Mouse (Mus musculus) small intestine, adult 2 months (tissue): ENCODE results near the gene Prkag2. TPM values are rescaled to one million over a fixed set of nuclear protein-coding genes. Genes with fewer than 3 reads are reported as not detected.

ENCODE experiments used
- H3K27ac ChIP-seq: fragments of 200-500 bp; 2 replicates; pipeline ENCODE4 v1.5.1; 2012; ENCODE audit warnings: low read depth, low read length, control low read depth, inconsistent platforms; ENCODE audit not compliant: insufficient read depth
- H3K27me3 ChIP-seq: fragments of 200-500 bp; 2 replicates; pipeline ENCODE4 v1.6.1; 2012; ENCODE audit warnings: mild to moderate bottlenecking, moderate library complexity, low read length, inconsistent platforms; ENCODE audit not compliant: control insufficient read depth, insufficient read depth
- H3K36me3 ChIP-seq: fragments of 200-500 bp; 2 replicates; pipeline ENCODE4 v1.6.1; 2012; ENCODE audit warnings: mild to moderate bottlenecking, low read length, control low read depth, inconsistent platforms; ENCODE audit not compliant: control insufficient read depth, insufficient read depth
- H3K4me1 ChIP-seq: fragments of 200-500 bp; 2 replicates; pipeline ENCODE4 v1.6.1; 2012; ENCODE audit warnings: low read length, inconsistent platforms, mixed read lengths; ENCODE audit not compliant: control insufficient read depth, insufficient read depth, insufficient read length
- H3K4me3 ChIP-seq: fragments of 200-500 bp; 2 replicates; pipeline ENCODE4 v1.5.1; 2012; ENCODE audit warnings: low read depth, mild to moderate bottlenecking, control low read depth, inconsistent platforms, low read length, moderate library complexity
- CTCF ChIP-seq: fragments of 200-500 bp; IDR thresholded peaks from 2 replicates; pipeline ENCODE4 v1.5.1; 2012; ENCODE audit warnings: low read depth, mild to moderate bottlenecking, control low read depth, inconsistent platforms, low read length, moderate library complexity, mixed read lengths; ENCODE audit not compliant: insufficient replicate concordance, insufficient read length; ENCODE audit errors: extremely low read depth
- POLR2A ChIP-seq: fragments of 200-500 bp; IDR thresholded peaks from 2 replicates; pipeline ENCODE4 v1.6.1; 2012; ENCODE audit warnings: low read depth, mild to moderate bottlenecking, control low read depth, inconsistent platforms, low read length, moderate library complexity
- whole genome bisulfite sequencing: fragments of 180-500 bp; shearing (Covaris S2); methylation state at CpG from one replicate; pipeline ENCODE4 v1.1.7; 2018; 5-methylcytosine and 5-hydroxymethylcytosine counted together
- polyA plus RNA-seq: library from polyadenylated mRNA; depleted of rRNA; stranded (reverse); fragments of >200 nt; gene quantifications from 2 replicates; pipeline ENCODE4 v1.2.3, GENCODE M21; 2012

Prkag2 gene
- polyA plus RNA-seq, 1 experiment = 13.8 TPM

- Histone ChIP-seq H3K4me3 (no peak overlapping the region), H3K27ac (no peak overlapping the region), H3K27me3 (no peaks in the 10 kb centered on the region), H3K4me1 (no peaks in the 10 kb centered on the region), H3K36me3 (peaks cover 25% of the 10 kb centered on the region)
- TF ChIP-seq POLR2A (no peak), CTCF (no peak)
- 90% methylated on average over 9 of the region's 9 CpGs for WGBS
These were observed 223.8 kb downstream of the Prkag2 start for GRCm38 (mm10) chr5:24876653-24877052.

DNA sequence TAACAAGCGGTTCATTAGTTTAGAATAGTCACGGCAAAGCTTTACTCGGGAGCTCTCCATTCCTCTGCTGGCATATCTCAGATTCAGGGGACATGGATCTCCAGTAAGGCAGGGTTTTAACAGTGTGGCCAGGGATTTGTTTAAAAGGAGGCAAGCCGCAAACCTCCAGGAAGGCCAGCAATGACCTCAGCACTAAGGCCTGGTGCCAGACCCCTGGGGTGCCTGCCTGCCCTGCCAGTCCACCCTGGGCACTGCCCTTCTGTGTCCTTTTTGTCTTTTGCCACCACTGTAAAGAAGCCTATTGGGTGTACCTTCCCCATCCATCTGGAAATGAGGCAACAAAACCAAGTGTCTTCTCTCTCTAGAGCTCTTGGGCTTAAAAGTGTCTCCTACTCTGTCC, 226.3 kb downstream of the Prkag2 start:
- no peak for TF ChIP-seq CTCF
- no peak for TF ChIP-seq POLR2A
- no peaks in the 10 kb centered on the region for H3K4me1 ChIP-seq
- no peak overlapping the region for H3K27ac ChIP-seq
- H3K36me3 ChIP-seq = peaks cover 17% of the 10 kb centered on the region
- WGBS = 87% methylated on average over 4 of the region's 4 CpGs
- H3K27me3 ChIP-seq = no peaks in the 10 kb centered on the region
- no peak overlapping the region for H3K4me3 ChIP-seq

GRCm38 (mm10) chr5:24873221-24873620, 227.2 kb downstream of the Prkag2 start:
- no peaks in the 10 kb centered on the region for H3K27me3 ChIP-seq
- H3K4me3 ChIP-seq = no peak overlapping the region
- no peak for TF ChIP-seq POLR2A
- no peak for TF ChIP-seq CTCF
- H3K4me1 ChIP-seq = no peaks in the 10 kb centered on the region
- WGBS = 82% methylated on average over 6 of the region's 6 CpGs
- peaks cover 22% of the 10 kb centered on the region for H3K36me3 ChIP-seq
- no peak overlapping the region for H3K27ac ChIP-seq

- whole genome bisulfite sequencing = 86% methylated on average over 12 of the region's 12 CpGs
These were observed 229.2 kb downstream of the Prkag2 start for GRCm38 (mm10) chr5:24871276-24871675.

GRCm38 (mm10) chr5:24869796-24870289, 230.6 kb downstream of the Prkag2 start:
- Histone ChIP-seq H3K27me3 (no peaks in the 10 kb centered on the region), H3K4me3 (no peak overlapping the region), H3K36me3 (peaks cover 32% of the 10 kb centered on the region), H3K27ac (no peak overlapping the region), H3K4me1 (no peaks in the 10 kb centered on the region)
- WGBS = 79% methylated on average over 11 of the region's 11 CpGs
- TF ChIP-seq POLR2A (no peak), CTCF (no peak)

More at GRCm38 (mm10) chr5:24871276-24871675, 229.2 kb downstream of the Prkag2 start:
- Histone ChIP-seq H3K36me3 (peaks cover 33% of the 10 kb centered on the region), H3K4me1 (no peaks in the 10 kb centered on the region), H3K27ac (no peak overlapping the region), H3K27me3 (no peaks in the 10 kb centered on the region), H3K4me3 (no peak overlapping the region)
- TF ChIP-seq POLR2A (no peak), CTCF (no peak)

DNA sequence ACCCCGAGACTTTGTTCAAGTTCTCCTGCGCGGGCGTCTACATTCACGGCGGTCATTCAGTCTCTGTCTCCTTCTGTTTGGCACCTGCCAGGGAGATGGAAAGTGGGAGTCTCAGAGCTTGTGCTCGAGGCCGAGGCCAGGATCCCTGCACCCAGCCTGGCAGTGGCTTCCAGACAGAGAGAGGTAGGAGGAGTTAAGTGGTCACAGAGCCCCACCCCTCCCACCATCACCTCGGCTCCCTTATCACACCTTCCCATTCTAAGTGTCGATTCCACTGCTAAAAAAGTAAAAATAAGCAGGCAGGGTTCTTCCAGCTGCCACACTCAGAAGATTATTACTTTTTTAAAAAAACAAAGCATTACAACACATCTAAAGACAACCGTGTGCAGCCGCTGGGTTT, 236.6 kb downstream of the Prkag2 start:
- H3K27ac ChIP-seq = no peak overlapping the region
- 72% methylated on average over 12 of the region's 12 CpGs for WGBS
- no peak overlapping the region for H3K4me3 ChIP-seq
- no peaks in the 10 kb centered on the region for H3K4me1 ChIP-seq
- H3K27me3 ChIP-seq = no peaks in the 10 kb centered on the region
- peaks cover 42% of the 10 kb centered on the region for H3K36me3 ChIP-seq
- TF ChIP-seq POLR2A (no peak), CTCF (no peak)

- whole genome bisulfite sequencing = 90% methylated on average over 9 of the region's 9 CpGs
- H3K27me3 ChIP-seq = no peaks in the 10 kb centered on the region
- no peaks in the 10 kb centered on the region for H3K4me1 ChIP-seq
- H3K4me3 ChIP-seq = no peak overlapping the region
- H3K36me3 ChIP-seq = peaks cover 26% of the 10 kb centered on the region
- no peak overlapping the region for H3K27ac ChIP-seq
- no peak for TF ChIP-seq CTCF
- TF ChIP-seq POLR2A = no peak
These were observed 239.0 kb downstream of the Prkag2 start for GRCm38 (mm10) chr5:24861449-24861930.
